Mouse (Mus musculus): ENCODE measurements around the gene Olfr920. TPM values are rescaled to one million over a fixed set of nuclear protein-coding genes. Genes with fewer than 3 reads are reported as not detected.

Gene Olfr920
- 0.10 and 0.49 TPM in 2 replicates for total RNA-seq (2015)
- total RNA-seq (2017) = 0.20 TPM in 1 of 2 replicates, not detected in the other

DNA sequence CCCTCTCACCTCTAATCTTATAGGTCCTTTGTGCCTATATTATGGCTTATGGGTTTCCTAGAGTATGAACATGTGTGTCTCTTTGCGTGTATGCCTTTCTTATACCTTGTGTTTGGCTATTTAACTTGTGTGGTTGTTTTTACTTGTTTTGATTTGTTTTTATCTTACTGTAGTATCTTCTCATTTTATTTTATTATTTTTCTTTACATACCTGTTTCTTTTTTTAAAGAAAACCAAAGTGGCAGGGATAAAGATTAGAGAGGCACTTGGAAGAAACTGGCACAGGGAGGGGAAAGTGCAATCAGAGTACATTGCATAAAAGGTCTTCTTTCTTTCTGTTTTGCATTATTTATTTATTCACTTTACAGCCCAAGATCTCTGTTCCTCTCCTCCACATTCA lies at the start of gene Olfr920:
Olfr920 (plus strand) TSS at position 301 of the 400 bp plus-strand sequence.
- ATAC-seq (replicated peaks; ENCODE audit: poor library complexity) = no peak

DNA sequence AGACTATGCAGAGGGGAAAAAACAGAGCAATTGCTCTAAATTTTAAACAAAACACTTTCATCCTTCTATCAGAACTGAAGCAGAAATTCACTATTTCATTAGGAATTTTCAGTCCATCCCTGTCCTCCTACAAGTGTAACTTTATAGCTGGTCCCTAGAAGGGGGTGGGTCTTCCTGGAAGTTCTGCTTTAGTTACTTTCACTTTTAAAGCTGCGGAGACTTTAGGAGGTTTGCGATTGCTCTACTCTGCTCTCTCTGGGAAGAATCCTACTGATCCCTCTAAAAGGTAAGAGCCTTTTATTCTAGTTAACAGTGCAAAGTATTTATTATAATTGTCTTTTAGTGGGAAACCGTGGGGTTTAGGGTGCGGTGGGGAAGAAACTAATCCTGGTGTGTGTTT lies 34.0 kb upstream of the Olfr920 start, which contains the start of gene Vwa5a:
Vwa5a (plus strand) TSS at position 167 of the 400 bp plus-strand sequence.
- ATAC-seq (replicated peaks; ENCODE audit: poor library complexity) = peak; percentile 89

DNA sequence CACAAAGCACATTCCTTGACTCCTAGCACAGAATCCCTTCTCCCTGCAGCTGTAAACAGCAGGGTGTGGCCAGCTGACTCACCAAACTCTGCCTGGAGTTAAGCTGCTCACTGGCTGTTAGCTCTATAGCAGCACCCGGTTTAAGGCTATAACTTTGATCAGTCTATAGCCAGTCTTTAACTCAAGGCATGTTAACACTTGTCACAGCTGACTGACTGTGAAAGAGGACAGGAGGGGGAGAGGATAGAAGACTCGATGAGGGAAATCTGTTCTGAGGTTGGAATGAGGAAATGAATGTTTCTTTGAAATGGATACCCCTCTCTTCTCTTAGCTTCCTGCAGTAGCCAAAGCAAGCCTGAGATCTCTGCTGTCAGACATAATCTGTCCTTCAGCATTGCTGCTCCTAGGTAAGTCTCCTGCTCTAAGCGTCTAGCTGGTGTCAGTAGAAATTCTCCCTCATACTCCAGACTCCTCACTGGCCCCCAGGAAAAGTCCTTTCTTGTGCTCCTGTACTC lies 33.1 kb upstream of the Olfr920 start:
- peak; percentile 57 for ATAC-seq (replicated peaks; ENCODE audit: poor library complexity)

DNA sequence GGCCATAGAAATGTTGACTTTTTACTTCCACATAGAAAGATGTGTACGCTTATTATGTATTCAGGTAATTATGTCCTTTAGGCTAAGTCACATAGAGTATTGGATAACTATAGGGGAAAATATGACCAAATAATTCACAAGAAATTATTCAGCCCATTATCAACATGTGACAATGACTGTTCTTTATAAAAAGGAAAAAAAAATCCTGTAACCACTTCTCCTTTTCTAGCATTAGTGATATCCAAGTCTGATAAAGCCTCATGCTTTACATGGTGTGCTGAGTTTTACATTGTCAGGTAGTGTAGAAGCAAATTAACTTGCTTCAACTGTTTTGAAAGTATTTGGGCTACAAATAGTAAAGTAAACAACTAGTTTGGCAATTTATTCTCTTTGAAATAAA lies 28.1 kb upstream of the Olfr920 start:
- ATAC-seq (replicated peaks; ENCODE audit: poor library complexity) = peak; percentile 50

DNA sequence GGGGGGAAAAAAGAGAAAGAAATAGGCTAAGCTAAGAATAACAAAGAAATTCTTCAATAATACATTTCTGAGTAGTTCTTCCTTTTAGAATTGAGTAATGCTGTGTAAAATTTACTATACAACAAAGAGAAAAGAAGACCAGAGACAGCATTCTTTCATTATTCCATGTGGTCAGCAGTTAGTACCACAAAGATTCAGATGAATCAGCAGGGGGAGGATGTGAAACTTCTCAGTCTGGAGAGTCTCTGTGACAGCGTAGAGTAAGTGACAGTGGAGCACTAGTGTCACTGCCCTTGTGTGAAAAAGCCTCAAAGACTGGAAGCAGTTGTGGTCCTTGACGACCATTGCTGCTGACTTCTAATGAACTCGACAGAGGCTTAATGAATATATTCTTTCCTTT lies 23.9 kb upstream of the Olfr920 start:
- ATAC-seq (replicated peaks; ENCODE audit: poor library complexity) = peak; percentile 98

DNA sequence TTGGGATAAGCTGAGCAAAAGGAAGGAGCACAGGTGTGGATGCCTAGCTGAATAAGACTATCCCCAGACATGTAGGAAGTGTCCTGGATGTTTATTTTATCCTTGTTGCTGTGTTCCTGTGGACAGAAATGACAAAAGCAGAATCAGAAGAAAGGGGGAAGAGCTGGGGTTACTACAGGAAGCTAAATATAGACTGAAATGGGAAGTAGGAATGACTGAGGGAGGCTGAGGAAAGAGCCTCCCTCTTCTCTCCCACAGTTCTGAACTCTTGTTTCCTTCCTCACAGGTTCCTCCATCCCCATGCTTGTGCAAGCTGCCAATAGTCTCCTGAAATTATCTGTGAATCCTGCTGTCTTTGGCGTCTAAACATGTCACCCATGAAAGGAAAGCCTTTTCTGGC lies 10.7 kb upstream of the Olfr920 start:
- peak; percentile 72 for ATAC-seq (replicated peaks; ENCODE audit: poor library complexity)

DNA sequence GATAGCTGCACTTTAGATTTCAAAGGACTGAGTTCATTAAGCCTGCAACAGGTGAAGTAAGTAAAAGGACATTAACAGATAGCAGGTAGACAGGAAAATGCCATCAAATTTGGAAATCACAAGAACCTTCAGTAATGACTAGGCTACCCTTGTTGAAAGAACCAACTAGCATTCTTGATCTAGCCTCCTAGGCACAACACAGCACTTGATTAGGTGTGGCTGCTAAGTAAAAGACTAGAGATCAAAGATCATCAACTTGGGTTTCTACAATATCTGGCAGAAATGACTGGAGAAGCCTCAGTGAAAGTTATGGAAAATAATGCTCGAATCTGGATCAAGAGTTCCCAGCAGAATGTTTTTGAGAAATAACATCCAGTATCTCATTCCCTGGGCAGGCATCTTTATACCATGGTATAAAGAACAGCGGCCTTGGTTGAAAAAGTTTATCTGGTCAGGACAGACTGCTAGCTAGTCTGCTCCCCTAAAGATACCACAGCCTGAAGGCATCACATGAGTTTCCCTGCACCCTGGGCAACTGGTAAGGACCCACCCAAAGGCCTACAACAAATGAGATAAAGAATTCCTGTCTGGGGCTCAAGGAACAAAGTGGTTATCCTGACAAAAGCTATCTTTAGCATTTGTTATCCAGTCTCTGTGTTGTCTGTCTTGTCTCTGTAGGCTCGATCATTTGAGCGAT lies 7.3 kb upstream of the Olfr920 start:
- ATAC-seq (replicated peaks; ENCODE audit: poor library complexity) = peak; percentile 86

DNA sequence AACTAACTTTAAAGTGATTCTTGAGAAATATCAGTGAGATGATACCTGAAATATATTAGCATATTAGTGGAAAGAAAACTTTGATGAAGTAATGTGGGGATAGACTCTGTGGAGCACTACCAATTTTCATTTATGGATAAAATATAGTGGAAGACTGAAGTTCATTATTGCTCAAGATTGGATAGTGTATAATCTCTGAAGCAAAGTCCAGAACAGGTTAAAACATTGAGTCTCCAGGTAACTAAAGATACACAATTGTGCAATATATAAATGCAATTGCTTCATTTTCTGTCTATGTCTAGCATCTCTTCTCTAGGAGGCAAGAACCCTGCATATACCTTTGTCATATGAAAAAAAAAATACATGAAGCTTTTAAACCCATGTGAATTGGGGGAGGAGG lies 20.7 kb downstream of the Olfr920 start, which contains the start of gene Olfr921:
Olfr921 (plus strand) TSS at position 301 of the 400 bp plus-strand sequence.
- no peak for ATAC-seq (replicated peaks; ENCODE audit: poor library complexity)

DNA sequence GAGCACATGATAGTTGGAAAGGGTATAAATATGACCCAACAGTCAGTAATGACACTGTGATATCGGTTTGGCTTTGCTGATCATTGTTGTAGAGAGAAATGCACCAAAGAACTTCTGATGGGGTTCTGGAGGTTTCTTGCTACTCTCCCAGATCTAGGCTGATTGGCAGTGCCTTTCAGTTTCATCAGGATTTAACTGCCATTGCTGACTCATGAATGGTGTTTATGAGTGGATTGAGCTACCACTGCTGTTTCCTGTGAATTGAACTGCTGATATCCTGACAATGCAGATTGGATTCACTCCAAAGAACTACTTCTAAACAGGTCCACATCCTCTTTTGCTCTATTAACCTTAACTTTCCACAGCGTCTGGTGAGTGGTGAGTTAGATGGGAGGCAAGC lies 40.6 kb downstream of the Olfr920 start:
- no peak for ATAC-seq (replicated peaks; ENCODE audit: poor library complexity)

DNA sequence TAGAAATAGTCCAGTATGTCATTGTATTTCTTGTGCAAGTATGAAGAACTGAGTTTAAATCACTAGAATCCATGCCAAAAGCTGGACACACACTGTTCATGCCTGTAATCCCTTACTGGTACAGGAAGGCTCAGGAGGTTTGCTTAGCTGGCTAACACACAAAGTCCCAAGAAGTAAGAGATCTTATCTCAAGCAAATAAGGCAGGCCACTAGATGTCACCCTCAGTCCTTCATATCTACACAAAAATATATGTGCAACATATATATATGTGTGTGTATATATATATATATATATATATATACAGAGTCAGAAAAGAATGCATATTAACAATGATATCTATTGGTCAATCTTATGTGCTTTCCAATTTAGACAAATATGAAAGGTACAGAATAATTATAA lies 53.6 kb downstream of the Olfr920 start:
- no peak for ATAC-seq (replicated peaks; ENCODE audit: poor library complexity)

Other genes starting within 250 kb of the Olfr920 start
- not detected in 2 replicates for gene Olfr911-ps1, start 230.7 kb upstream of the Olfr920 start, total RNA-seq (2015)
- not detected in 2 replicates for gene Olfr911-ps1, start 230.7 kb upstream of the Olfr920 start, total RNA-seq (2017)
- not detected in 2 replicates for gene Olfr910, start 214.4 kb upstream of the Olfr920 start, total RNA-seq (2015)
- gene Olfr910, start 214.4 kb upstream of the Olfr920 start, total RNA-seq (2017) = not detected in 2 replicates
- gene Olfr912, start 172.1 kb upstream of the Olfr920 start, total RNA-seq (2015) = not detected in 2 replicates
- gene Olfr912, start 172.1 kb upstream of the Olfr920 start, total RNA-seq (2017) = not detected in 2 replicates
- not detected in 2 replicates for gene Olfr913, start 159.5 kb upstream of the Olfr920 start, total RNA-seq (2015)
- not detected in 2 replicates for gene Olfr913, start 159.5 kb upstream of the Olfr920 start, total RNA-seq (2017)
- not detected in 2 replicates for gene Olfr914, start 147.2 kb upstream of the Olfr920 start, total RNA-seq (2015)
- not detected in 2 replicates for gene Olfr914, start 147.2 kb upstream of the Olfr920 start, total RNA-seq (2017)
- not detected in 2 replicates for gene Olfr916, start 92.4 kb upstream of the Olfr920 start, total RNA-seq (2015)
- not detected in 2 replicates for gene Olfr916, start 92.4 kb upstream of the Olfr920 start, total RNA-seq (2017)
- not detected in 2 replicates for gene Olfr917, start 86.5 kb upstream of the Olfr920 start, total RNA-seq (2015)
- not detected in 2 replicates for gene Olfr917, start 86.5 kb upstream of the Olfr920 start, total RNA-seq (2017)
- not detected in 2 replicates for gene Olfr918, start 77.7 kb upstream of the Olfr920 start, total RNA-seq (2015)
- not detected in 2 replicates for gene Olfr918, start 77.7 kb upstream of the Olfr920 start, total RNA-seq (2017)
- gene Olfr919, start 48.6 kb upstream of the Olfr920 start, total RNA-seq (2015) = not detected in 2 replicates
- not detected in 2 replicates for gene Olfr919, start 48.6 kb upstream of the Olfr920 start, total RNA-seq (2017)
- gene Vwa5a, start 34.0 kb upstream of the Olfr920 start, total RNA-seq (2015) = 24.6 and 29.1 TPM in 2 replicates
- 32.7 and 34.7 TPM in 2 replicates for gene Vwa5a, start 34.0 kb upstream of the Olfr920 start, total RNA-seq (2017)
- gene Olfr921, start 20.8 kb downstream of the Olfr920 start, total RNA-seq (2015) = not detected in 2 replicates
- gene Olfr921, start 20.8 kb downstream of the Olfr920 start, total RNA-seq (2017) = not detected in 2 replicates
- not detected in 2 replicates for gene Olfr922, start 62.3 kb downstream of the Olfr920 start, total RNA-seq (2015)
- not detected in 2 replicates for gene Olfr922, start 62.3 kb downstream of the Olfr920 start, total RNA-seq (2017)
- not detected in 2 replicates for gene Olfr923, start 74.2 kb downstream of the Olfr920 start, total RNA-seq (2015)
- gene Olfr923, start 74.2 kb downstream of the Olfr920 start, total RNA-seq (2017) = not detected in 2 replicates
- not detected in 2 replicates for gene Olfr924, start 92.2 kb downstream of the Olfr920 start, total RNA-seq (2015)
- gene Olfr924, start 92.2 kb downstream of the Olfr920 start, total RNA-seq (2017) = not detected in 2 replicates
- not detected in 2 replicates for gene Olfr26, start 102.8 kb downstream of the Olfr920 start, total RNA-seq (2015)
- gene Olfr26, start 102.8 kb downstream of the Olfr920 start, total RNA-seq (2017) = not detected in 2 replicates
- gene Olfr926, start 124.8 kb downstream of the Olfr920 start, total RNA-seq (2015) = not detected in 2 replicates
- gene Olfr926, start 124.8 kb downstream of the Olfr920 start, total RNA-seq (2017) = not detected in 2 replicates
- gene Olfr930, start 177.5 kb downstream of the Olfr920 start, total RNA-seq (2015) = not detected in 2 replicates
- not detected in 2 replicates for gene Olfr930, start 177.5 kb downstream of the Olfr920 start, total RNA-seq (2017)
- gene Olfr933, start 220.0 kb downstream of the Olfr920 start, total RNA-seq (2015) = not detected in 2 replicates
- not detected in 2 replicates for gene Olfr933, start 220.0 kb downstream of the Olfr920 start, total RNA-seq (2017)
- gene Olfr934, start 236.0 kb downstream of the Olfr920 start, total RNA-seq (2015) = not detected in 2 replicates
- gene Olfr934, start 236.0 kb downstream of the Olfr920 start, total RNA-seq (2017) = not detected in 2 replicates
- not detected in 2 replicates for gene Olfr935, start 247.4 kb downstream of the Olfr920 start, total RNA-seq (2015)
- not detected in 2 replicates for gene Olfr935, start 247.4 kb downstream of the Olfr920 start, total RNA-seq (2017)